Mouse (Mus musculus) ES-Bruce4 (cell line): ENCODE data around the gene Cbx1.

Experiments used
- CTCF ChIP-seq: IDR thresholded peaks from one replicate; pipeline ENCODE4 v1.8.1; 2011; ENCODE audit warnings: low read depth, low read length
- POLR2A ChIP-seq: IDR thresholded peaks from one replicate; pipeline ENCODE4 v1.8.1; 2011; ENCODE audit warnings: low read length; ENCODE audit not compliant: insufficient read depth

GRCm38 (mm10) chr11:96827062-96827581, 38.2 kb downstream of the Cbx1 start:
- TF ChIP-seq POLR2A (no peak), CTCF (no peak)
